Mouse (Mus musculus) adrenal gland, adult 2 months (tissue): ENCODE results near the gene Mmel1. TPM values are rescaled to one million over a fixed set of nuclear protein-coding genes. Genes with fewer than 3 reads are reported as not detected.
A peak's percentile ranks its signal among the peaks of the same experiment; 100 is the strongest.

Source experiments
- DNase-seq: peaks from one replicate; pipeline ENCODE4 v3.0.0; 2021
- polyA plus RNA-seq: library from polyadenylated mRNA; depleted of rRNA; stranded (reverse); fragments of >200 nt; gene quantifications from 2 replicates; pipeline ENCODE4 v1.2.3, GENCODE M21; 2012
- total RNA-seq, 2 experiments: library from RNA; stranded (reverse); gene quantifications; 2 replicates each; pipeline ENCODE4 v1.2.3; 2021

The Mmel1 gene
- total and polyA plus RNA-seq, 3 experiments: 0.66 to 6.3 (median 4.9) TPM

- peak; percentile 77 for DNase-seq
Observed at GRCm38 (mm10) chr4:154904185-154905071, 35.0 kb downstream of the Mmel1 start.

DNA sequence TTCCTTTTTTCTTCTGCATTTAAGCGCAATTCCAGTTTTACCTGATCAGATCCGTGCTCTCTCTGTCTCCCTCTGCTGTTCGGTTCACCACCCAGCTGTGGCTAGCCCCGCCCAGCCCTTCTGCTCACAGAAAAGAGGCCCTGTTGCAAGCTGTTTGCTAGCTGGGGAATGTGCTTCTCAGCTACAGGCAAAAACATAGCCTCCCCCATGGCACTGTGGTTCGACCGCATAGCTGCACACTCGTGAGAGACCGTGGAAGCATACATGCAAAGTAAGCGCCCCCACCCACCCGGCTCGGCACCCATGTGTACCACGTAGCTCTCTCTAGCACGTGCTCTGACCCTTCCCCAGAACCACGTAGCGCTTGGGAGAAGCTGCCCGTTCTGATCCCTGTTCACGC is 38.4 kb downstream of the Mmel1 start:
- DNase-seq: peak; percentile 66

DNA sequence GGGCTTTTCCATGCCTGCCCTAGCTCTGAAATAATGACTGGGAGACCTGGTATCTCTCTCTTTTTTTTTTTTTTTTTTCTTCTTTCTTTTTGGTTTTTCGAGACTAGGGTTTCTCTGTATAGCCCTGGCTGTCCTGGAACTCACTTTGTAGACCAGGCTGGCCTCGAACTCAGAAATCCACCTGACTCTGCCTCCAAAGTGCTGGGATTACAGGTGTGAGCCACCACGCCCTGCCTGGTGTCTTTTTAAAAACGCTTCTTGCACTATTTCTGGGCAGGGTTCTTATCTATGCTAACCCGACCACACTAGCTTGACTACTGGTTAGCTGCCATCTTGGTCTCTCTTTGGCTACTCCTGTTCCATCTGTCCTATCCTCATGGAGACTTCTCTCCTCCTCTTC is 39.1 kb downstream of the Mmel1 start:
- no peak for DNase-seq

DNA sequence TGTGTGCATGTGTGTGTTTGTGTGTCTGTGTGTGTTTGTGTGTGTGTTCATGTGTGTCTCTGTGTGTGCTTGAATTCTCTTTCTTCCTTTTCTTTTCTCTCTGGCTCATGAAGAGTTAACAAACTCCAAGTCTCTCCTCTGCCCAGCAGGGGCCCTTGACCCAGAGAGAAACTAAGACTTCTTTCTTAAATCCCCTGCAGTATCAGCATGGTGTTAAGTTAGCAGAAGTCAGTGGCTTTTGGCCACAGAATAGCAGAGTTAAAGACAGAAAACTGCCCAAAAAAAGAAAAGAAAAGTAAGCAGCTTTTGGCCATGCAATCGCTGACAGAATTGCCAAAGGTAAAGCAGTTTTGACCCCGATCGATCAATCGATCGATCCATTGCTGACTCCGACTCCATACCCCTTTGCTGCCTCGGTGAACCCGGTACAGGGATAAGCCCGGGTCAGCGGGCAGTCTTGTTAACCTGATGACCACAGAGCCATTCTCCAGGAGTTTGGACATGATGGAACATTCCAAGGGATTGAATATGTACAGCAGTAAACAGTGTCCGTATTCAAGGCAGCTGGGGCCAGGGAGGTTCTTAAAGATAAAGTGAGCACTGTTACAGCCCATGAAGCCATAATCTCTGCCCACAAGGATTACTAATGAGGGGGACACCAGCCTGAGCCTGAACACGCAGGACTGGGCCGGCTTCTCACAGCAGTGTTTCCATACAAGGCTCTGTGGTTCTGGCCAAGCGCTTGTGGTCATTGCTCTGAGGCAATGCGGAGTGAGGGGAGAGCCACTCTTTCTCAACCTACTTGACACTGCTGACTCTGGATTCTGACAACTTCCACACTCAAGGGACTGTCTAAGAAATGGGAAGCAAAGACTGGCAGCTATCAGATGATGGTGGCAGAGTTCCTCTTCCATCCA is 41.5 kb downstream of the Mmel1 start:
- peak; percentile 30 for DNase-seq

DNA sequence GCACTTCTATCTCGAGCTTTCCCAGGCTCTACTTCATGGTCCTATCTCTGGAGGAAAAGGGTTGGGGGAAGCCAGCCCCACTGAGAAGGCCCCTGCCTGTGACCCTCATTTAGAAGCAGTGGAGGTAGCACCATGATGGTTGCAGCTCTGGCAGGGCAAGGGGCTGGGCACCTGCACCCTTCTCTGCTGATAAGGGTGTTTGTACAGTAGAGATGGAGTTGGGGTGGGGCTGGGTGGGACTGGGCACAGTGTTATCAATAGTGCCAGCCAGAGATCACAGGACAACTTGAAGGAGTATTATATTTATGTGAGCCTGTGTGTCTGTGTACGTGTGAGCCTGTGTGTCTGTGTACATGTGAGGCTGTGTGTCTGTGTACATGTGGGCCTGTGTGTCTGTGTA is 42.3 kb downstream of the Mmel1 start:
- DNase-seq: no peak

GRCm38 (mm10) chr4:154913845-154914244 is 44.5 kb downstream of the Mmel1 start:
- DNase-seq: no peak

GRCm38 (mm10) chr4:154914252-154914651 is 44.9 kb downstream of the Mmel1 start:
- no peak for DNase-seq

GRCm38 (mm10) chr4:154914707-154915106 is 45.3 kb downstream of the Mmel1 start:
- no peak for DNase-seq

DNA sequence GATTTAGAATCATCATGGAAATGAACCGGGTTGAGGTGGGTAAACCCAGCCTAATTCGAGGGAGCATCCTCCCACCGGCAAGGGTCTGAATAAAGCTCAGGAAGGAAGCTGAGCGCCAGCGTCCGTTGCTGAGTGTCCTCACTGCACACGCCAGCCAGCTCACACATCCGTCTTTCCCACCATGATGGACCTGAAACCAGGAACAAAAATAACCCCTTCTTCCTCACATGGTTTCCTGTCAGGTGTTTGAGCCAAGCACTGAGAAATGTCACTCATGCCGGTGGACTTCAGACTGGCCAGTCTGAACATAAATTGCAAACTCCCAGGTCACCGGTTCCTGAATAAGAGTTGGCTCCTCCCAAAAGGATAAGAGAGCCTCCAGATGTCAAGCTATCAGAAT is 45.9 kb downstream of the Mmel1 start:
- DNase-seq: no peak

DNA sequence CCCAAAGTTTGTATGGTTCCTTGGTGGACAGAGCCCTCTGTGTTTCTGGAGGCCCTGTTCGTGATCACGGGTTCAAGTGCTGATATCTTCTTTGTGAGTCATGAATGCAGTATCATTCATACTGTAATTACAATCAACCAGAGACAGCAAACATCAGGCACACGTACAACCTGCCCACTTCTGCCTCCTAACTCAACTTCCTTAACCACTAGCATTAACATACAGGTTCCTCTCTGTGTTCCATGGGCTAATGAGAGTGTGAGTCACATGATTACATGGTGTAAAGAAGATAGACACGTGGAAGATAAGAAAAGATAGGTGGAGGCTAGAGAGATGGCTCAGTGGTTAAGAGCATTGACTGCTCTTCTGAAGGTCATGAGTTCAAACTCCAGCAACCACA is 47.3 kb downstream of the Mmel1 start:
- DNase-seq: no peak

DNA sequence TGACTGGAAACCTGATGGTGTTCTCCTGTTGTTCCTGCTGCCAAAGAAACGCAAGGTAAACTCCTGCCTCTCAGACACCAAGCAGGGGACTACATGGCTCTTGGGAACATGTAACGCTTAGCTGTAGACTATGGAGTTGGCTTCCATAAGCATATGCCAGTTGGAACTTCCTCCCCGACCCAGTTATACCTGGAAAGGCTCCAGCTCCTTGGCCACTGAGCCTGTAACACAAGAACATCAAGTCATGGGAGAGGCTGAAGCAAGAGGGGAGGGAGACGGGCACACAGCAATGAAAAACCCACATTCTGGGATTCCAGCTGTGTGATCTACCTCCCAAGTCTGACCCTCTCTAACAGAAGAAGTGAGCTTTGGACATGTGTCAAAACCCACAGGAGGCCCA is 52.9 kb downstream of the Mmel1 start:
- no peak for DNase-seq

DNA sequence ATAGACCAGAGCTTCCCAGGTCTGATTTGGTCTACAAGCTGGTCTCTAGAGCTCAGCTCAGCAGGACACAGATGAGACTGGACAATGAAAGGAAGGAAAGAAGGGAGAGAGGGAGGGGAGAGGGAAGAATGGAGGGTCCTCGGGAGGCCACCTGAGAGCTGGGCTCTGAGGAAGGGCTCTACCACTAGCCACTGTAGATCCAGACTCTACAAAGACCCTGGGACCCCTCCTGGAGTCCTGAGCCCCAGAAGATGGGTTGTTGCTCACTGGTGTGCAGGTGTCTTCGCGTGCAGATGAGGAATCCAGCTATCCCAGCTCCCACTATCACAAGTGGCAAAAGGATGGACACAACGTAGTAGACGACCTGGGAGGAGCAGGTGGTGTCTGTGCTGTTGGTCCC is 53.5 kb downstream of the Mmel1 start:
- DNase-seq: no peak

- no peak for DNase-seq
Observed at GRCm38 (mm10) chr4:154925413-154925812, 56.0 kb downstream of the Mmel1 start.

DNA sequence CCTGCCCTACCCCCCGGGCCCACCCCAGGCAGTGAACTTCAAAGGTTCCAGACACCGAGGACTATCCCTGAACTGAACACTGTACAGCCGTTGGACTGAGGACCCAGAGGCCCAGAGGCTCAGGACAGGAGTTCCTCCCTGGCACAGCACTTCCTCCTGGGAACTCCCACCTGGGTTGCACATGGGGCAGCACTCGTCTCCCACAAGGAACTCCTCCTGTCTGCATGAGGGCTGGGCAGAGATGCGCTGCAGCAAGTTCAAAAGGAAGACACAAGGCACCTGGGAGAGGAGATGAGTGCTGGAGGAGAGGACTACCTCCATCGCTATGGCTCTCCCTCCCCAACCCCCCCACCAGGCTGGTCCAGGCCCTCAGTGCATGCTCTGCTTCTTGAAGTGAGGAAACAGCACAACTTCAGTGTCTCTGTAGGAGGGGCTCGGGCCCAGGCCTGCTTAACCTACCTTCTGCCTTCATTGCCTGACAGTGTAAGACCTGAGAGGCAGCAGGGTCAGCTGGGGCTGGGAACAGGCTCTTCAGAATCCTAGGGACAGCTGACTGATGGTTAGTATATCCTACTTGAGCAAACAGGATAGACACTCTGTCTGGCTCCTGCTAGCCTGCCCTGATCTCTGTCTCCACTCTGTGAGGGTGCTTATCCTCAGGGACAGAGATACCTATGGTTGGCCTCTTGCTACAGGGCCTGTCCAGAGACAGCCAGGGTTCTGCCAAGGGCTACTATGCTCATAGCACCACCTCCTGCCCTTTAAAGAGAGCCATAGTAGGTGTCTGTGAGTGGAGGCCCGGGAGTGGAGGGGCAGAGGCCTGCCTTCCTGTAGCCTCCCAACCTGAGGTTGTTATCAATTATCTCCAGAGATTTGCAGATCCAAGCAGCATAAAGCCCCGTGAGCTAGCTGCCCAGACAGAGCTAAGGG is 57.8 kb downstream of the Mmel1 start:
- no peak for DNase-seq

- peak; percentile 44 for DNase-seq
Observed at GRCm38 (mm10) chr4:154927899-154928337, 58.5 kb downstream of the Mmel1 start.

GRCm38 (mm10) chr4:154928395-154929087 is 59.2 kb downstream of the Mmel1 start, which contains the start of gene Tnfrsf14:
Tnfrsf14 (minus strand) TSS chr4:154928563.
- no peak for DNase-seq

DNA sequence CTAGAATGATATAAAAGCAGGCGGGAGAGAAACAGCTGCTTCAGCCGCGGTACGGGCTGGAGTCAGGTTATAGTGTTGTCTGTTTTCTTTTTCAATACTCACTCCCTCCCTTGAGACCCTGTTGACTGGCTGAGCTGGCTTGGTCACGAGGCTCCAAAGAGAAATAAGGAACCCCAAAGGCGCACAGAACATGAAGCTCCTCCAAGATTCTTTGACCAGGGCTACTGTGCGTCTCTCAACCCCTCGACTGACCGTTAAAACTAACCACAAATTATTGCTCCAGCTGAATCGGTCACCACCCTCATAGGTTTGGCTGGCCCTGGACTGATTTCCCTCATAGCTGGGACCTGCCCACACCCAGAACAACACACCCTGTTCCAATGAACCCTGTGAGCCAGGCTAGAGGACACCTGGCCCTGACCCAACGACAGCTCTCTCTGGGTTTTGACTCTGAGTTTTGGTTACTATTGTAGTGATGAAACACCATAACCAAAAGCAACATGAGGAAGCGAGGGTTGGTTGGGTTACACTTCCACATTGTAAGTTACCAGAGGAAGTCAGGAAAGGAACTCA is 59.8 kb downstream of the Mmel1 start:
- peak; percentile 37 for DNase-seq

DNA sequence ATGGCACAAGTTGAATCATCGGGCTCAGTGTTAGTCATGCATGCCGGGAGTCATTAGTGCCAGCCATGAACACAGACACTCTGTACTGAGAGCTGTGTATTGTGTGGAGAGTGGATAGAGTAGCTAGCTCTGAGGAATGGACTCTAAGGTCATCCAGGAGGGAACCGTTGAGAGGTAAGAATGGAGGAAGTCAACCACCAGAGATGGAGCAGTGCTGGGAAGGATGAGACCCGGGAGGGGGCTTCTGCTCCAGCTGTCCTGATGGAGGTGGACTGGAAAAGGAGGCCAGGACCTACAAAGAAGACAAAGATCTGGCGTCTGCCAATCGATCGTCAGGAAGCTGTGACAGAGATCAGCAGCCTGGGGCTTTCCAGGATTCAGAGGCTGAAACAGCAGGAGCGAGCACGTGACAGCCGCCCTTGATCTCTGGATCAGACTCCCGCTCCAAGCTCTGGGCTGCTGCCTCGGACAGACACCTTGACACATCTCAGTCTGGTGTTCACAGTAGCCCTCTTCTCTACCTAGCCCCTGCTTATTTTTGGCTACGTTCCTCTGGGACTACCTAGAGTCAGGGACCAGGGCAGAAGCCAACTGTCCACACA is 64.0 kb downstream of the Mmel1 start:
- DNase-seq: peak; percentile 57

- DNase-seq: no peak
Observed at GRCm38 (mm10) chr4:154934800-154935199, 65.4 kb downstream of the Mmel1 start.

DNA sequence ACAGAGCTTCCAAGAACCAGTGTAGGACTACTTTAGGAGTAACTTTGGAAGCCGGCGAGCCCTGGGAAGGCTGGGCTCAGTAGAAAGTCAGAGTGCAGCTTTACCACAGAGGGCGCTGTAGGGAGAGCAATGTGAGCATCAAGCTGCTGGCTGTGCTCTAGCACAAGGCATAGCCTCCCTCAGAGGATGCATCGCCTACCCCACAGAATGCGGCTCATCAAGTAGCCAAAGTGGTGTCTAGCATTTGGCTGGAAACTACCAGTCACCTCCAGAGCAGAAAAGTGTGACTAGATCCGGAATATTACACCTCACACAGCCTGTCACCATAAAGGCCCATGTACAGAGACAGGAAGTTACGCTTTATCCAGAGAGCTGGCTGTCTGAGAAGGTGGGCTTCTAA is 66.4 kb downstream of the Mmel1 start:
- no peak for DNase-seq
